Mouse (Mus musculus): ENCODE measurements around the gene Evi5l. TPM values are rescaled to one million over a fixed set of nuclear protein-coding genes. Genes with fewer than 3 reads are reported as not detected.
A peak's percentile ranks its signal among the peaks of the same experiment; 100 is the strongest.

The Evi5l gene
- polyA plus RNA-seq, 1 experiment from 2014 or later, result 10.3 TPM

DNA sequence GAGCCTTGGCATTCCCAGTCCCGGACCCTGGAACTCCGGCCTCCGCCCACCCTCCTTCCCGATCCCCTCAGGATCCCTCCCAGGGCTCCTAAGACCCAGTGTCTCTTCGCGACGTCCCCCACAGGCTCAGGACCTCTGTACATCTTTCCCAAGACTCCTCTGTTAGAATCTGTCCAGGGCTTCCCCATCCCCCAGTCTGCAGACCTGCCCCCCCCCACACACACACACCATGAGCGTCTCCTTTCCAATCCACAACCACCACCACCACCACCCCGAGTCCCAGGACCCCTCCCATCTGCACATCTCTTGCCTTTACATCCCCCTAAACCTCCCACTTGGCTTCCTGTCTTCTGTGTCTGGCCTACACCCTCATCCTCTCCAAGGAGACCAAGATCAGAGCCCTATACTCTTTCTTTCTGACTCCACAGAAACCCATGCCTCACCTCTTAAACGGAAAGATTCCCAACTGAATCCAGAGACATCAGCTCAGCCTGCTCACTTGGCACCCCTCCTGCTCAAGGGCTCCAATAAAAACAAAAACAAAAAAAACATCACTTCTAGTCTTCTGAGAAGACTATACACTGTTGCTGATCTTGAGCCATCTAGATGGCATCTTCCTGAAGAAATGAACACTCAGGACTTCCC is 636 bp downstream of the Evi5l start:
- peak overlapping the region; percentile 92 for H3K4me2 ChIP-seq
- H3K27me3 ChIP-seq (ENCODE audit: control insufficient read depth, insufficient read depth, low read length), result no peaks in the 10 kb centered on the region
- H3K9me3 ChIP-seq (replicated peaks; ENCODE audit: control insufficient read depth, low read length), result no peaks in the 10 kb centered on the region
- no peaks in the 10 kb centered on the region; the same call in 1 of the 2 replicates for H3K4me1 ChIP-seq (ENCODE audit: control insufficient read depth, insufficient read depth, low read length)
- no peak overlapping the region for H3K27ac ChIP-seq (ENCODE audit: low read depth, low read length)
- 9% methylated on average over 7 of the region's 10 CpGs for WGBS (ENCODE audit: insufficient replicate concordance)
- peak overlapping the region; percentile 84 for H3K9ac ChIP-seq (ENCODE audit: low read depth, low read length)
- no peaks in the 10 kb centered on the region for H3K36me3 ChIP-seq (ENCODE audit: control insufficient read depth, insufficient read depth, low read length)
- ATAC-seq (replicated peaks; ENCODE audit: insufficient number of reproducible peaks, low FRiP score, low TSS enrichment), result no peak
- H3K4me3 ChIP-seq (ENCODE audit: low read depth, low read length), result peak overlapping the region; percentile 89

GRCm38 (mm10) chr8:4167918-4168317 is 1.6 kb downstream of the Evi5l start:
- H3K9me3 ChIP-seq (replicated peaks; ENCODE audit: control insufficient read depth, low read length), result no peaks in the 10 kb centered on the region
- H3K4me3 ChIP-seq (ENCODE audit: low read depth, low read length), result no peak overlapping the region
- no peaks in the 10 kb centered on the region for H3K27me3 ChIP-seq (ENCODE audit: control insufficient read depth, insufficient read depth, low read length)
- ATAC-seq (replicated peaks; ENCODE audit: insufficient number of reproducible peaks, low FRiP score, low TSS enrichment), result no peak
- no peak overlapping the region for H3K27ac ChIP-seq (ENCODE audit: low read depth, low read length)
- H3K4me2 ChIP-seq, result no peak overlapping the region
- no peaks in the 10 kb centered on the region for H3K36me3 ChIP-seq (ENCODE audit: control insufficient read depth, insufficient read depth, low read length)
- 96% methylated on average over 1 of the region's 1 CpGs for WGBS (ENCODE audit: insufficient replicate concordance)
- H3K9ac ChIP-seq (ENCODE audit: low read depth, low read length), result no peak overlapping the region
- H3K4me1 ChIP-seq (ENCODE audit: control insufficient read depth, insufficient read depth, low read length), result no peaks in the 10 kb centered on the region; the same call in 1 of the 2 replicates

- ATAC-seq (replicated peaks; ENCODE audit: insufficient number of reproducible peaks, low FRiP score, low TSS enrichment), result no peak
- Histone ChIP-seq H3K9ac (ENCODE audit: low read depth, low read length) (no peak overlapping the region), H3K4me2 (no peak overlapping the region), H3K9me3 (replicated peaks; ENCODE audit: control insufficient read depth, low read length) (no peaks in the 10 kb centered on the region), H3K27me3 (ENCODE audit: control insufficient read depth, insufficient read depth, low read length) (no peaks in the 10 kb centered on the region), H3K36me3 (ENCODE audit: control insufficient read depth, insufficient read depth, low read length) (no peaks in the 10 kb centered on the region), H3K4me1 (ENCODE audit: control insufficient read depth, insufficient read depth, low read length) (no peaks in the 10 kb centered on the region), H3K4me3 (ENCODE audit: low read depth, low read length) (no peak overlapping the region), H3K27ac (ENCODE audit: low read depth, low read length) (no peak overlapping the region)
- whole genome bisulfite sequencing (ENCODE audit: insufficient replicate concordance), result 65% methylated on average over 3 of the region's 3 CpGs
Observed at GRCm38 (mm10) chr8:4172486-4172885, 6.1 kb downstream of the Evi5l start.

DNA sequence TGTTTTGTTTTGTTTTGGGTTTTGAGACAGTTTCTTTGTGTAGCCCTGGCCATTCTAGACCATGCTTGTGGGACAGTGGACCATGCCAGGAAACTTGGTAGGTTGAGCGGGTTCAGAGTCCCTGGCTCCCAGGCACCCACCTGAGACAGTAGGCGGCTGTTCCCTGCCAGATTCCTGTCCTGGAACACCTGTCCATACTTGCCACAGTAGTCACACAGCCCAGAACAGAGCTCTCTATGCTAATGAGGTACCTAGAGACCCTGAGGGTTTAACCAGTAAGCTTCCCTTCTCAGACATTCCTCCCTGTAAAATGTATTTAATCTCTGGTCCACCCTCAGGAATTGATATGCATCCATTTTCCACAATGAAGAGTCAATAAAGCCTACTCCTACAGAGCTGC is 7.7 kb downstream of the Evi5l start:
- Histone ChIP-seq H3K9me3 (replicated peaks; ENCODE audit: control insufficient read depth, low read length) (no peaks in the 10 kb centered on the region), H3K27ac (ENCODE audit: low read depth, low read length) (no peak overlapping the region), H3K9ac (ENCODE audit: low read depth, low read length) (no peak overlapping the region), H3K36me3 (ENCODE audit: control insufficient read depth, insufficient read depth, low read length) (no peaks in the 10 kb centered on the region), H3K27me3 (ENCODE audit: control insufficient read depth, insufficient read depth, low read length) (no peaks in the 10 kb centered on the region), H3K4me2 (no peak overlapping the region), H3K4me1 (ENCODE audit: control insufficient read depth, insufficient read depth, low read length) (no peaks in the 10 kb centered on the region), H3K4me3 (ENCODE audit: low read depth, low read length) (no peak overlapping the region)
- no peak for ATAC-seq (replicated peaks; ENCODE audit: insufficient number of reproducible peaks, low FRiP score, low TSS enrichment)
- 61% methylated on average over 2 of the region's 2 CpGs for WGBS (ENCODE audit: insufficient replicate concordance)

DNA sequence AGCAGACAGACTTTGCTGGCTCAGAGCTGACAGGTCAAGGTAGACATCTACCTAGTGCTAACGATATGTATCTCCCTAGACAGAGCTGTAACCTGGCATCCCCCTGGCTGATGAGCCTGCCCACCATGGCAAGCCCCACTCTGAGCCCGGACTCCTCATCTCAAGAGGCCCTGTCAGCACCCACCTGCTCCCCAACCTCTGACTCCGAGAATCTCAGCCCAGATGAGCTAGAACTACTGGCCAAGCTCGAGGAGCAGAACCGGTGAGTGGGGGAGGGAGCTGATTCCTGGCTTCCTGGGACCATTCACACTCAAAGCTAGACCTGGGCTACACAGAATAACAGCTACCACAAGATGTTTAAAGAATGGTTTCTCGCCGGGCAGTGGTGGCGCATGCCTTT is 17.0 kb downstream of the Evi5l start:
- WGBS (ENCODE audit: insufficient replicate concordance), result 79% methylated on average over 8 of the region's 8 CpGs
- H3K9me3 ChIP-seq (replicated peaks; ENCODE audit: control insufficient read depth, low read length), result no peaks in the 10 kb centered on the region
- no peak overlapping the region for H3K4me3 ChIP-seq (ENCODE audit: low read depth, low read length)
- no peak overlapping the region for H3K9ac ChIP-seq (ENCODE audit: low read depth, low read length)
- no peak for ATAC-seq (replicated peaks; ENCODE audit: insufficient number of reproducible peaks, low FRiP score, low TSS enrichment)
- no peaks in the 10 kb centered on the region for H3K4me1 ChIP-seq (ENCODE audit: control insufficient read depth, insufficient read depth, low read length)
- no peak overlapping the region for H3K4me2 ChIP-seq
- H3K27me3 ChIP-seq (ENCODE audit: control insufficient read depth, insufficient read depth, low read length), result no peaks in the 10 kb centered on the region
- H3K36me3 ChIP-seq (ENCODE audit: control insufficient read depth, insufficient read depth, low read length), result 0 out of 2 replicates have a peak, but pooled peaks cover 3% of the 10 kb centered on the region
- H3K27ac ChIP-seq (ENCODE audit: low read depth, low read length), result no peak overlapping the region

DNA sequence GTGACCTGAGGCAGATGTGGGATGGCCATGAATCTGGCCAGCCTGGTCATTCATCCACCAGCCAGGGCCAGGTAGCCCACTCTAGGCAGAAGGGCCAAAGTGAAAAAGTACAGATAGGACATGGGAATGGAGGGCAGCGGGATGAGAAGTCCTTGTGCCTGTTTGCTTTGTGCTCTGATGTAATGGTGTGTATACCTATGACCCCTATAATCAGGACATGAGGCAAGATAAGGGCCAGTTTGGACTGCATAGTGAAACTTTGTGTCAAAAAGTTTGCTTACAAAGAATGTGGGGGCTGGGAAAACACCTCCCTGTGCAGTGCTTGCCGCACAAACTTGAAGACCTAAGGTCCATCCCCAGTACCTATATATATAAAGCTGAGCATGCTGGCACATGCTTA is 19.8 kb downstream of the Evi5l start:
- Histone ChIP-seq H3K4me3 (ENCODE audit: low read depth, low read length) (no peak overlapping the region), H3K9ac (ENCODE audit: low read depth, low read length) (no peak overlapping the region), H3K4me2 (no peak overlapping the region), H3K27me3 (ENCODE audit: control insufficient read depth, insufficient read depth, low read length) (no peaks in the 10 kb centered on the region), H3K36me3 (ENCODE audit: control insufficient read depth, insufficient read depth, low read length) (0 out of 2 replicates have a peak, but pooled peaks cover 3% of the 10 kb centered on the region), H3K4me1 (ENCODE audit: control insufficient read depth, insufficient read depth, low read length) (no peaks in the 10 kb centered on the region), H3K27ac (ENCODE audit: low read depth, low read length) (no peak overlapping the region), H3K9me3 (replicated peaks; ENCODE audit: control insufficient read depth, low read length) (no peaks in the 10 kb centered on the region)
- 89% methylated on average over 2 of the region's 2 CpGs for WGBS (ENCODE audit: insufficient replicate concordance)
- ATAC-seq (replicated peaks; ENCODE audit: insufficient number of reproducible peaks, low FRiP score, low TSS enrichment), result no peak

DNA sequence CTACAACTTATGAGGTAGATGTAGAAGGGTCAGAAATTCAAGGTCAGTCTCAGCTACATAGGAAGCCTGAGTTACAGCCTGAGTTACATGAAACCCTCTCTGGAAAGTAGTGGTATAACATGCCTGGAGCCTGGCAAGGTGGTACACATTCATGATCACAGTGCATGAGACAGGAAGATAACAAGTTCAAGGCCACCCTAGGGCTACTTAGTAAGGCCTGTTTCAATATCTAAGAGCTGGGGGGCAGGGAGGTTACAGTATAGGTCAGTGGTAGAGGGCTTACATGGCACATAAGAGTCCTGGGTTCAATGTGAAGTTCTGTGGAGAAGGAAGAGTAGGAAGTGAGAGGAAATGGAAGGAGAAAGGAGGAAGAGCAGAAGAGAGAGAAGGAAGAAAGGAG is 22.2 kb downstream of the Evi5l start:
- no peak for ATAC-seq (replicated peaks; ENCODE audit: insufficient number of reproducible peaks, low FRiP score, low TSS enrichment)
- 0 out of 2 replicates have a peak, but pooled peaks cover 3% of the 10 kb centered on the region for H3K36me3 ChIP-seq (ENCODE audit: control insufficient read depth, insufficient read depth, low read length)
- H3K27me3 ChIP-seq (ENCODE audit: control insufficient read depth, insufficient read depth, low read length), result no peaks in the 10 kb centered on the region
- no peak overlapping the region for H3K9ac ChIP-seq (ENCODE audit: low read depth, low read length)
- H3K9me3 ChIP-seq (replicated peaks; ENCODE audit: control insufficient read depth, low read length), result no peaks in the 10 kb centered on the region
- no peak overlapping the region for H3K27ac ChIP-seq (ENCODE audit: low read depth, low read length)
- H3K4me3 ChIP-seq (ENCODE audit: low read depth, low read length), result no peak overlapping the region
- no peak overlapping the region for H3K4me2 ChIP-seq
- peaks cover 3% of the 10 kb centered on the region; the same call in 1 of the 2 replicates for H3K4me1 ChIP-seq (ENCODE audit: control insufficient read depth, insufficient read depth, low read length)

DNA sequence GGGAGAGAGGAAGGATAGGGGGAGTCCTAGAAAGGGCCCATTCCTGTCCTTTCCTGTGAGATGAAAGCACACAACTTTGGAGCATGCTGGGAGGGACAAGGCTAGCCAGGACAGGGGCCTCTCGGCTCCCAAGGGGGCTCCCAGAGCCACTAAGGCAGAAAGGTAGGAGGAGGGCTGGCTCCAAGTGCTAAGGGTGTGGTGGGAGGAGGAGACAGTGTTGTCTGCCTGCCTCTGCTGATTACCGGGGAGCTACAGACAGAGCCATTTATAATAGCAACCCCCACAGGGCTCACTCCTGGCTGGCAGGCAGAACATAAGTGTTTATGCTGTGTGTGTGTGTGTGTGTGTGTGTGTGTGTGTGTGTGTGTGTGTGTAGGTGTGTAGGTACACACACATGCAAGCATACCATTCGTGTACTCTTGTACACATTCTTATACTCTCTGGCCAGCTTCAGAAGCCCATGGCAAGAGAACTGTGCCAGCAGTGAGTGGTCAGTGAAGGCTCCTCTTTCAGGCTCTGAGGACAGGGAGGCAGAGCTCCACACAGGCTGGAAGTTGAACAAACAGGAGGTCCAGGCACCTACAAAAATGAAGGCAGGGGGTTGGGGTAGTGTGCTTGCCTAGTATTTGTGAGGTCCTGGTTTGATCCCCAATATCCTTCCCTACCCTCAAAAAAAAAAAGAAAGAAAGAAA is 22.8 kb downstream of the Evi5l start:
- H3K4me2 ChIP-seq, result no peak overlapping the region
- no peak overlapping the region for H3K4me3 ChIP-seq (ENCODE audit: low read depth, low read length)
- 0 out of 2 replicates have a peak overlapping the region, but pooled peaks have one; percentile 28 for H3K9ac ChIP-seq (ENCODE audit: low read depth, low read length)
- peak; percentile 80 for ATAC-seq (replicated peaks; ENCODE audit: insufficient number of reproducible peaks, low FRiP score, low TSS enrichment)
- no peaks in the 10 kb centered on the region for H3K27me3 ChIP-seq (ENCODE audit: control insufficient read depth, insufficient read depth, low read length)
- no peak overlapping the region for H3K27ac ChIP-seq (ENCODE audit: low read depth, low read length)
- H3K36me3 ChIP-seq (ENCODE audit: control insufficient read depth, insufficient read depth, low read length), result 0 out of 2 replicates have a peak, but pooled peaks cover 3% of the 10 kb centered on the region
- H3K4me1 ChIP-seq (ENCODE audit: control insufficient read depth, insufficient read depth, low read length), result peaks cover 3% of the 10 kb centered on the region; the same call in 1 of the 2 replicates
- H3K9me3 ChIP-seq (replicated peaks; ENCODE audit: control insufficient read depth, low read length), result no peaks in the 10 kb centered on the region
- WGBS (ENCODE audit: insufficient replicate concordance), result 31% methylated on average over 3 of the region's 3 CpGs

Data from heart, embryonic 11.5 days (tissue).